Mouse (Mus musculus): Measurements from ENCODE around the gene Uqcc2. TPM values are rescaled to one million over a fixed set of nuclear protein-coding genes. Genes with fewer than 3 reads are reported as not detected.

Gene Uqcc2
- polyA plus RNA-seq, 1 experiment, result 740 TPM

DNA sequence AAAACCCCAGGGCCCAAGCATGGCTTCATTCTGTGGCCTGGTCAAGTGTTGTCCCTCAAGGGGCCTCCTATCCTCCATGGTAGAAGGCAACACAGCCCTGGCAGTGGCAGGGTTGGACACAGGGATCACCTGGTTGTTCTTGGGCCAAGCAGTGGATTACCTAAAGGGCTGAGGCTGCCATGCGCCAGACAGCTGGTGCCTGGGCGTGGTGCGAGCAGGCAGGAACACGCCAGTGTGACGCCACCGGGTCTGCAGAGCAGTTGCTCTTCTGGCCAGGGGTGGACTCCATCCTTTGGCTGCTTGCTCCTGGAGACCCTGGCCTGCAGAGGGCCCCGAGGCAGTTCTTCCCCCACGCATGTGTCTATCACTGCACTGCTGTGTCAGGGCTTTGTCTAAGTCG lies 59.9 kb downstream of the Uqcc2 start:
- H3K36me3 ChIP-seq (ENCODE audit: control insufficient read depth, insufficient read depth), result peaks cover 4% of the 10 kb centered on the region
- no peaks in the 10 kb centered on the region for H3K79me2 ChIP-seq (ENCODE audit: control insufficient read depth, insufficient read depth)
- no peaks in the 10 kb centered on the region for H3K27me3 ChIP-seq (ENCODE audit: control insufficient read depth, insufficient read depth, insufficient read length)
- H3ac ChIP-seq (ENCODE audit: control insufficient read depth, insufficient read length), result no peak overlapping the region
- peak in 1 of 3 experiments; percentile 36 for TF ChIP-seq MYOG (IDR thresholded peaks at IDR 0.05; ENCODE audit: control insufficient read depth in 1 of 3, insufficient read depth in 1 of 3, insufficient read length in 2 of 3, low read depth in 2 of 3)
- no peak for TF ChIP-seq USF1 (IDR thresholded peaks at IDR 0.05; ENCODE audit: low read depth)
- no peak overlapping the region for H3K4me3 ChIP-seq
- no peak overlapping the region for H3K4me2 ChIP-seq (ENCODE audit: low read depth)

DNA sequence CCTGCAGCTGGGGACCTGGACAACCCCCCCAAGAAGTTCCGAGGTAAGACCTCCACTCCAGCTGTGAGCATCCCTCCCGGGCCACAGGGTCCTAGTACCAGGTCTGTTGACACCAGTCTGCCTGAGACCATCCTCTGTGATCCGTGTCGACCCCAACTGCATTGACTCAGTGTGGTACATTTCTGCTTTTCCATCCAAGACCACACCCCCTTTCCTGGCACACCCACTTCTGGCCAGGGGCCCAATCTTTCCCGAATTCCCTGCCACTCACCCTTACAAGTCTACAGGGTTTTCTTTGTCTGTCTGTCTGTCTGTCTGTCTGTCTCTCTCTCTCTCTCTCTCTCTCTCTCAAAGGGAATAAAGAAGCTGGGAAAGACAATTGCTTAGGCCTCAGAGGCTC lies 60.6 kb downstream of the Uqcc2 start:
- Histone ChIP-seq H3K79me2 (ENCODE audit: control insufficient read depth, insufficient read depth) (no peaks in the 10 kb centered on the region), H3K27me3 (ENCODE audit: control insufficient read depth, insufficient read depth, insufficient read length) (no peaks in the 10 kb centered on the region), H3K36me3 (ENCODE audit: control insufficient read depth, insufficient read depth) (peaks cover 4% of the 10 kb centered on the region), H3K4me3 (no peak overlapping the region), H3K4me2 (ENCODE audit: low read depth) (no peak overlapping the region), H3ac (ENCODE audit: control insufficient read depth, insufficient read length) (no peak overlapping the region)
- no peak for TF ChIP-seq TCF12 (IDR thresholded peaks at IDR 0.05; ENCODE audit: insufficient read depth, poor library complexity, severe bottlenecking)
- no peak for TF ChIP-seq POLR2AphosphoS2 (IDR thresholded peaks at IDR 0.05; ENCODE audit: insufficient read length, low read depth)
- TF ChIP-seq MYOG (IDR thresholded peaks at IDR 0.05; ENCODE audit: control insufficient read depth in 1 of 3, insufficient read depth in 1 of 3, insufficient read length in 2 of 3, low read depth in 2 of 3), result no peak

Other genes starting within 250 kb of the Uqcc2 start
- gene Kifc5b, start 216.8 kb downstream of the Uqcc2 start, polyA plus RNA-seq (2012; fragmentation: generic; extraction: Trizol), result 15.4 TPM
- gene Phf1, start 200.9 kb downstream of the Uqcc2 start, polyA plus RNA-seq (2012; fragmentation: generic; extraction: Trizol), result 9.6 TPM
- gene Cuta, start 194.3 kb downstream of the Uqcc2 start, polyA plus RNA-seq (2012; fragmentation: generic; extraction: Trizol), result 169 TPM
- gene Syngap1, start 192.7 kb downstream of the Uqcc2 start, polyA plus RNA-seq (2012; fragmentation: generic; extraction: Trizol), result 5.2 TPM
- gene Zbtb9, start 160.7 kb downstream of the Uqcc2 start, polyA plus RNA-seq (2012; fragmentation: generic; extraction: Trizol), result 8.8 TPM
- 113 TPM for gene Bak1, start 104.9 kb downstream of the Uqcc2 start, polyA plus RNA-seq (2012; fragmentation: generic; extraction: Trizol)
- 22.2 TPM for gene Itpr3, start 76.6 kb downstream of the Uqcc2 start, polyA plus RNA-seq (2012; fragmentation: generic; extraction: Trizol)
- 29.7 TPM for gene Ip6k3, start 33.9 kb upstream of the Uqcc2 start, polyA plus RNA-seq (2012; fragmentation: generic; extraction: Trizol)
- gene Lemd2, start 70.6 kb upstream of the Uqcc2 start, polyA plus RNA-seq (2012; fragmentation: generic; extraction: Trizol), result 72.1 TPM